Mouse (Mus musculus): ENCODE measurements at regions not wholly inside any gene's neighbourhood (a gene's known extent, or its start where the extent isn't known, plus 50 kb on each side); places are given as distances from the start of the nearest gene placed in this dataset.
"Not testable (repeated sequence)": the region's sequence is repeated elsewhere in the genome, so short reads cannot be mapped to it uniquely, and the experiment has no call there.

DNA sequence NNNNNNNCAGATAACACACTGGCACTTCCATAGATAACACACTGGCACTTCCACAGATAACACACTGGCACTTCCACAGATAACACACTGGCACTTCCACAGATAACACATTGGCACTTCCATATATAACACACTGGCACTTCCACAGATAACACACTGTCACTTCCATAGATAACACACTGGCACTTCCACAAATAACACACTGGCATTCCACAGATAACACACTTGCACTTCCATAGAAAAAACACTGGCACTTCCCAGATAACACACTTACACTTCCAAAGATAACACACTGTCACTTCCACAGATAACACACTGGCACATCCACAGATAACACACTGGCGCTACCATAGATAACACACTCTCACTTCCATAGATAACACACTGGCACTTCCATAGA, 105.7 kb upstream of the Afdn start:
- H3K4me1 ChIP-seq (replicated peaks) = peaks cover 19% of the 10 kb centered on the region
- H3K4me3 ChIP-seq (replicated peaks); H3K36me3 ChIP-seq; H3K27ac ChIP-seq; H3K9me3 ChIP-seq; H3K9ac ChIP-seq; ATAC-seq; H3K27me3 ChIP-seq (replicated peaks); H3K4me2 ChIP-seq (replicated peaks): not testable (repeated sequence)
- WGBS = 68% methylated on average over 1 of the region's 1 CpGs

DNA sequence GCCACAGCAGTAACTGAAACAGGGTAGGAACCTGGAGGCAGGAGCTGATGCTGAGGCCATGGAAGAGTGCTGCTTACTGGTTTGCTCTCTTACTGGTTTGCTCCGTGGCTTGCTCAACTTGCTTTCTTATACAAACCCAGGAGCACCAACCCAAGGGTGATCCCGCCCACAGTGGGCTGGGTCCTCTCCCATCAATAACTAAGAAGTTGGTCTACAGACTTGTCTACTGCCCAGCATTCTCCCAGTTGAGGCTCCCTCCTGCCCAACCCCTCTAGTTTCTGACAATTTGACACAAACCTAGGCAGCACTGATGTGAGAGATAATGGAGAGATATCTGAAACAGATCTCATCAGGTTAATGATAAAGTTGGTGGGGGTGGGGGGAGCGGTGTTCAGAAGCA, 104.3 kb upstream of the Afdn start:
- Histone ChIP-seq H3K9ac (no peak overlapping the region), H3K27me3 (replicated peaks) (no peaks in the 10 kb centered on the region), H3K4me3 (replicated peaks) (no peak overlapping the region), H3K27ac (no peak overlapping the region), H3K9me3 (no peaks in the 10 kb centered on the region), H3K36me3 (no peaks in the 10 kb centered on the region), H3K4me2 (replicated peaks) (peak overlapping the region; percentile 46), H3K4me1 (replicated peaks) (peaks cover 19% of the 10 kb centered on the region)
- peak; percentile 21; the same call in 1 of the 2 replicates for ATAC-seq
- WGBS = 19% methylated on average over 3 of the region's 3 CpGs

- ATAC-seq = peak; percentile 59
- Histone ChIP-seq H3K9ac (no peak overlapping the region), H3K27me3 (replicated peaks) (no peaks in the 10 kb centered on the region), H3K4me3 (replicated peaks) (no peak overlapping the region), H3K36me3 (no peaks in the 10 kb centered on the region), H3K4me2 (replicated peaks) (peak overlapping the region; percentile 46), H3K4me1 (replicated peaks) (peaks cover 19% of the 10 kb centered on the region), H3K27ac (peak overlapping the region; percentile 37; the same call in 1 of the 2 replicates), H3K9me3 (no peaks in the 10 kb centered on the region)
- 4% methylated on average over 13 of the region's 15 CpGs for WGBS
These were observed 103.7 kb upstream of the Afdn start for GRCm38 (mm10) chr17:13656485-13657181.

DNA sequence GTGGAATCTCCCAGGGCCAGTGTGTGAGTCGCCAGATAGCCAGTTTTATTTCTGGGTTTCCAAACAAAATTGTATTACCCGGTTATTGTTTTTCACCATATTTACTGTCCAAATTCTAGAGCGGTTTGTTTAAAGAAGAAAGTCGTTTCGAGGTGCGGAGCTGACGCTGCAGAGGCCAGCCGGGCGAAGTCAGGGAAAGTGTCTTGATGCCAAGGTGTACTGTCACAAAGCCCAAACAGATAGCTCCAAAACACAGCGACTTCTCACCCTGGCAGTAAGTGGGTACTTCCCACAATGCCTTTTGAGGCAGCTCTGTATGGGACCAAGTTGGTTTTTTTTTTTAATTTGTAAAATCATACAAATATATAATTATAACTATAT, 103.2 kb upstream of the Afdn start:
- H3K27ac ChIP-seq = peak overlapping the region; percentile 37; the same call in 1 of the 2 replicates
- WGBS = 29% methylated on average over 10 of the region's 10 CpGs

DNA sequence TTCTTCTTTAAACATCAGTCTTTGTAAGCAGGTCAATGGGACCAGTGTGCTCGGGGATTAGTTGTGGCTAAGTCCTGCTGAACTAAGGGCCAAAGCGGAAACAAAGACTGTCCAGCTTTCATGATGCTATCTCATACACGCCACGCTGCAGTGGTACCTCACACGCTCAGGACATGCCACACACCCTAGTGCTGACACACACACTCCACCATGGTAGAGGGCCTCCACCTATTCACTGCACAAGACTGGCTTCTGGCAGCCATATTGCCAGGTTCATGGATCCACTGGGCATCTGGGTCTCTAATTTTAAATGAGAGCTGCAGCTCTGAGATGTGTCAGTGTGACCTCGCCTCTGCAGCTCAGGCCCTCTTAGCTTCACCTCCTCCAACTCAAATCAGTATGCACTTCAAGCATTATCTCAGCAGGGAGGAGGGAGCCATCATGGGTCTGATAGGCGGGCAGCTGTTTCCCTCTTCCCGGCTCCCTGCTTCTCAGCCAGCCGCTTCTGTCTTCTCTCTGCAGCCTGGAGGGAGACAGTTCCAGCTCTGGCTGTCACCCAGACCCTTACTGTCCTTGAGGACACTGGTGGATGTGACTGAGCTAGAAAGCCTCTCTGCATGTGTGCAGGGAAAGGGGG, 102.6 kb upstream of the Afdn start:
- Histone ChIP-seq H3K9ac (no peak overlapping the region), H3K36me3 (no peaks in the 10 kb centered on the region), H3K9me3 (no peaks in the 10 kb centered on the region), H3K4me2 (replicated peaks) (no peak overlapping the region), H3K4me1 (replicated peaks) (peaks cover 19% of the 10 kb centered on the region), H3K27ac (no peak overlapping the region), H3K27me3 (replicated peaks) (no peaks in the 10 kb centered on the region), H3K4me3 (replicated peaks) (no peak overlapping the region)
- no peak for ATAC-seq
- 66% methylated on average over 9 of the region's 9 CpGs for WGBS

More for the DNA sequence above, 103.2 kb upstream of the Afdn start:
- Histone ChIP-seq H3K9ac (no peak overlapping the region), H3K9me3 (no peaks in the 10 kb centered on the region), H3K27me3 (replicated peaks) (no peaks in the 10 kb centered on the region), H3K4me3 (replicated peaks) (no peak overlapping the region), H3K36me3 (no peaks in the 10 kb centered on the region), H3K4me2 (replicated peaks) (peak overlapping the region; percentile 46; the same call in 1 of the 2 replicates), H3K4me1 (replicated peaks) (peaks cover 19% of the 10 kb centered on the region)
- no peak for ATAC-seq

DNA sequence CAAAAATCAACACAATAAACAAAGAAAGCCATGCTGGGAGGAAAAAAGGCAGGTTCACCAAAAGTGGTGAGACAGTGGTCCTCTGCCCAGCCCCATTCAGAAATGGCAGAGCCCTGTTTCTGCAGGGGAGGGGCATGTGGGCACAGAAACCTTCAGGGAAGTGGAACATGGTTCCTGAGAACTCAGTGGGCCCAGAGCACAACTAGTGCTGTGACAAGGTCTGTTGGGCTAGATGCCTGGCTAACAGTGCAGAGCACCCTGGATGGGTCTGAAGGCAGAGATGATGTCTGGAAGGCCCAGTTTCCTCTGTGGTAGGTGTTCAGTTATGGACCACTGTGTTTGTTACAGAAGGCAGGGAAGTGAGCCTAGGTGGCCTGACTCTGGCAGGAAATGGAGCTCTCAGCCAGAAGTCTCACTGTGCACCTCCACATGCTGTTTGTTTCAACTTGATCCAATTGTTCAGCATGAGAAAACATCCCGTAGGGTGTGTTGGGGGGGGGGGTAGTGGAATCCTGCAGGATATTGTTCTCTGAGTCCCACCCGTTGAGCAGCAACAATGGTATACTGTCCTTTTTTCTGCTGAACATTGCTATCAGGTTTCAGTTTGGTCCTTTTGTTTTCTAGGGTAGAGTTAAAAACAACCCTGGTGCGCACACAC, 101.9 kb upstream of the Afdn start:
- H3K4me3 ChIP-seq (replicated peaks) = no peak overlapping the region
- no peak overlapping the region for H3K9ac ChIP-seq
- no peaks in the 10 kb centered on the region for H3K9me3 ChIP-seq
- peaks cover 19% of the 10 kb centered on the region for H3K4me1 ChIP-seq (replicated peaks)
- ATAC-seq = no peak
- H3K27me3 ChIP-seq (replicated peaks) = no peaks in the 10 kb centered on the region
- H3K4me2 ChIP-seq (replicated peaks) = no peak overlapping the region
- no peak overlapping the region for H3K27ac ChIP-seq
- no peaks in the 10 kb centered on the region for H3K36me3 ChIP-seq
- 63% methylated on average over 3 of the region's 3 CpGs for WGBS

GRCm38 (mm10) chr17:13659103-13659502, 101.2 kb upstream of the Afdn start:
- Histone ChIP-seq H3K9ac (no peak overlapping the region), H3K27ac (no peak overlapping the region), H3K4me1 (replicated peaks) (peaks cover 19% of the 10 kb centered on the region), H3K27me3 (replicated peaks) (no peaks in the 10 kb centered on the region), H3K4me3 (replicated peaks) (no peak overlapping the region), H3K9me3 (no peaks in the 10 kb centered on the region), H3K36me3 (no peaks in the 10 kb centered on the region), H3K4me2 (replicated peaks) (no peak overlapping the region)
- ATAC-seq = no peak
- 50% methylated on average over 8 of the region's 8 CpGs for WGBS

DNA sequence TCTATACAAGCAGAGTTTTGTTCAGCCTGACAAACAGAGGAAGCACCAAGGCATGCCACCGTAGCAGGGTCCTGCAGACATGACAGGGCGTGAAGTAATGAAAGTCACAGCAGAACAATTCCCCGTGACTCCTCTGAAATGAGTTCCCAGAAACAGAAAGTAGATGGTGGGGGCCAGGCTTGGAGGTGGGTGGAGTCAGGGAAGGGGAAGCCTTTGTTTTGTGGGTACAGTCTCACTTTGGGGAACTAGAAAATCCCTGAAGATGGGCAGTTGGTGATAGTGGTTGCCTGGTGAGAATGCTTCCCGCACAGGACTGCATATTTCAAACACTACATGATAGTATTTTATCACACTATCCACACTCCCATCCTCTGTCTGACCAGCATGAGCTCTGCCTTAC, 100.4 kb upstream of the Afdn start:
- Histone ChIP-seq H3K9me3 (no peaks in the 10 kb centered on the region), H3K27ac (no peak overlapping the region), H3K4me3 (replicated peaks) (no peak overlapping the region), H3K4me2 (replicated peaks) (no peak overlapping the region), H3K4me1 (replicated peaks) (peaks cover 19% of the 10 kb centered on the region), H3K27me3 (replicated peaks) (no peaks in the 10 kb centered on the region), H3K36me3 (no peaks in the 10 kb centered on the region), H3K9ac (no peak overlapping the region)
- 84% methylated on average over 4 of the region's 4 CpGs for WGBS
- ATAC-seq = no peak

DNA sequence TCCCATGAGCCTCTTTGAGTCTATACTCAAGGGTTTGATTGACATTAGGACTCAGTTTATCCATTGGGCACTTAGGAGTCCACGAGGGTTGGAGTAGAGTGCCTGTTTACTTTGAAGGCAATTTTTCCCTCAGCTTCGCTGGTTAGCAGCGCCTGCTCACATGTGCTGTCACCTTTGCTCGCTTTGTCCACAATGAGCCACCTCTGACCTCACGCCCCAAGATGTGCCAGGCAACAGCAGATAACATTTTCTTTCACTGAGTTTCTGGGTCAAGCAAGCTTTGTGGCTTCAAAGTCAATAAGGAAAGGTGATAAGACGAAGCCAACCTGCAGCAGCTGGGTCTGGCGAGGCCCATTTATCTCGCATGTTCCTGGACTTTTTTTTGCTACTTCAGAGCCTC, 99.3 kb upstream of the Afdn start:
- Histone ChIP-seq H3K9ac (no peak overlapping the region), H3K27me3 (replicated peaks) (no peaks in the 10 kb centered on the region), H3K4me2 (replicated peaks) (no peak overlapping the region), H3K4me3 (replicated peaks) (no peak overlapping the region), H3K4me1 (replicated peaks) (peaks cover 17% of the 10 kb centered on the region), H3K36me3 (no peaks in the 10 kb centered on the region), H3K27ac (no peak overlapping the region), H3K9me3 (no peaks in the 10 kb centered on the region)
- peak; percentile 21; the same call in 1 of the 2 replicates for ATAC-seq
- 60% methylated on average over 8 of the region's 8 CpGs for WGBS

DNA sequence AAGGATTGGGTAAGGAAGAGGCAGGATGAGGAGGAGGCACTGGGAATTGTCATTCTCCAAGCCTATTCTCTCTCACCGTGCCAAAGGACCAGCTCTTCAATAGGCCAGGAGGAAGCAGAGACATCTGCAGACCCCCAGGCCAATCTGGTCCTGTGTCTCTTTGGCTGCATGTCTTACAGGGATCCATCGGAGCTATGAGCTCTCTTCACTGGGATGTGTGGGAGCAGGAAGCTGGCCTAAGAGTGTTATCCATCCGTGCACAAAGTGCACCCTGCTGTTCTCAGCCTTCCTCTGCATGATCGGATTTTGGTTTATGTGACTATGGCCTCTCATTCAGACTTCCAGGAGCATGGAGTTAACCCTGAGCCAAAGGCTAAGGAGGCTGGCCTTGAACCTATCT, 98.2 kb upstream of the Afdn start:
- Histone ChIP-seq H3K4me2 (replicated peaks) (no peak overlapping the region), H3K36me3 (no peaks in the 10 kb centered on the region), H3K4me1 (replicated peaks) (peaks cover 8% of the 10 kb centered on the region), H3K9ac (no peak overlapping the region), H3K27ac (no peak overlapping the region), H3K9me3 (no peaks in the 10 kb centered on the region), H3K4me3 (replicated peaks) (no peak overlapping the region), H3K27me3 (replicated peaks) (no peaks in the 10 kb centered on the region)
- no peak for ATAC-seq
- WGBS = 67% methylated on average over 4 of the region's 4 CpGs

Measured in intestine, embryonic 15.5 days (tissue).